Mouse (Mus musculus): ENCODE data around the gene Gm20390. TPM values are rescaled to one million over a fixed set of nuclear protein-coding genes. Genes with fewer than 3 reads are reported as not detected.

The Gm20390 gene
- polyA plus RNA-seq, 1 experiment: 13.0 TPM

DNA sequence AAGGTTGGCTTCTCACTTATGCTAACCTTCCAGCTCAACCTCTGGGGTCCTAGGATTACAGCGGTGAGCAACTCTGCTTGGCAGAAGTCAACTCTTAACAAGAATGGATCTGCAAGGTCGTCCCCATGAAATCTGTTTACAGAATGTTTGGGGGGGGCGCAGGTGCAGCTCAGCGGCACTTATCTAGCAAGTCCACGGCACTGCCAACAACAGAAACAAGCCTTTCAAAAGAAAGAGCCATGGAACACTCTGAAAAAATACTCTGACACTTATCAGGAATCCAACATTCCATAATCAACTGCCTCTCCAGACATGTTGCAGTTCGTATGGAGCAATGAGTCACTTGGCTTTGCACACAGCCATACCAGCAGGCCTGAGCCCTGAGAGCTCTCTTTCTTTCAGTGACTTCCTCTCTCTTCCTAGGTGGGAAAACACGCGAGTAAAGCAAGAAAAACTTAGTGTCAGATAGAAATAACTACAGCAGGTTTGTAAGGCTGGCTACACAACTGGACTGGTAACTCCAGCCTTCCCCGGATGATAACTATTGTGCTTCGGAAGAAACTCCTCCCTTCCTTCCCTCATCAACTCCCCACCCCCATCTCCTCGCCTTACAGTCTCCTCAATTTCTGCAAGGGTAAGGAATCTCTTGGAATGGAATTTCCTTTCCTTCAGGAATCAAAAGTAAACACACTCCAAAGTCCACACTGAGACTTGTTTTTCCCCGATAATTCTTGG lies 20.4 kb upstream of the Gm20390 start:
- Histone ChIP-seq H3K36me3 (ENCODE audit: control insufficient read depth) (no peaks in the 10 kb centered on the region), H3K4me1 (ENCODE audit: control insufficient read depth) (peaks cover 6% of the 10 kb centered on the region), H3K27me3 (ENCODE audit: control insufficient read depth) (no peaks in the 10 kb centered on the region), H3K4me3 (replicated peaks) (no peak overlapping the region), H3K9me3 (ENCODE audit: control insufficient read depth, low read length) (no peaks in the 10 kb centered on the region)
- TF ChIP-seq GATA1 (IDR thresholded peaks at IDR 0.05; ENCODE audit: low read length) (no peak), TAL1 (IDR thresholded peaks at IDR 0.05; ENCODE audit: low read length) (no peak)

DNA sequence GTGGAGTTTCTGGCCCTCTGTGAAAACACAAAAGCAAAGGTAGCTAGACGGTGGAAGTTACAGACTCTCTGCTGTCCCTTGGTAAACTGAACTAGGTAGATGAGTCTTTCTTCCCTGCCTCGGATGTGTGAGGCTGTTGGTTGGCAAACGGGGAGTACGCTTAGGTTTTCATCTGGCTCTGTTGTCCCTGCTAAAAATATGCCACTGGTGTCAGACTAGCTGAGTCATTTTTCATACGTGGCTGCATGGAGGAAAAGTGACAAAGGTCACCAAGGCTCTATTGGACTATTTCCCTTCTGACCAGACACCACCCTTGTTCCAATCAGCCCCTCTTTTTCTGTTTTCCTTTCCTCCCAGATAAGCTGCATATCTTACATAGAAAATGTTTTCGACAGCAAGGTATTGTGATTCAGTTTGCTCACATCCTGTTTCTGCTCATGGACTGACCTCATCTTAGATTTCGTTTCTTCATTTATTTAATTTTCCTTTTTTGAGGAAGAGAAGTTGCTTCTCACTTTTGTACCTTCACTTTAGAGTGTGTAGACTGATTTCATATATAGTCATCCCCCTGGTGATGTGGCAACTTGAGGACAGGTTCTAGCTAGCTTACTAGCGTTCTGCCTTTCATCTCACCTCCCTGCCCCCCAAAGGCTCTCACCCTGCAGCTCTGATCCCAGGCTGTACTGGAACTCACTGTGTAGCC lies 19.7 kb upstream of the Gm20390 start:
- Histone ChIP-seq H3K9me3 (ENCODE audit: control insufficient read depth, low read length) (no peaks in the 10 kb centered on the region), H3K4me3 (replicated peaks) (no peak overlapping the region), H3K27me3 (ENCODE audit: control insufficient read depth) (no peaks in the 10 kb centered on the region), H3K4me1 (ENCODE audit: control insufficient read depth) (peaks cover 6% of the 10 kb centered on the region), H3K36me3 (ENCODE audit: control insufficient read depth) (no peaks in the 10 kb centered on the region)
- TF ChIP-seq GATA1 (IDR thresholded peaks at IDR 0.05; ENCODE audit: low read length) (no peak), TAL1 (IDR thresholded peaks at IDR 0.05; ENCODE audit: low read length) (no peak)

DNA sequence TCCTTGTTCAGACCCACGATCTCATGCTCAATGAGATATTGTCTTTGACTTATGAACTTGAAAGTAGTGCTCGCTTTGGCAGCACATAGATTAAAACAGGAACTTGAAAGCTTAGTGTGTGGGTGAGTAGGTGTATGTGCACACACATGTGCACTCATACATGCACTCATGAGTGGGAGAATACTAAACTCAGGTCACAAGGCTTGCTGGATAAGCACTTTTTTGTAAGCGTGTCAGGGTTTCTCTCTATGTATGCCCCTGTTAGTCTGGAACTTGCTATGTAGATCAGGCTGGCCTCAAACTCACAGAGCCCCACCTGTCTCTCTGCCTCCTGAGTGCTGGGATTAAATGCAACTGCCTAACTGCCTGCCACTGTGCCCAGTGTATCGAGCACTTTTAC lies 18.9 kb upstream of the Gm20390 start:
- Histone ChIP-seq H3K4me1 (ENCODE audit: control insufficient read depth) (peaks cover 6% of the 10 kb centered on the region), H3K4me3 (replicated peaks) (no peak overlapping the region), H3K27me3 (ENCODE audit: control insufficient read depth) (no peaks in the 10 kb centered on the region), H3K9me3 (ENCODE audit: control insufficient read depth, low read length) (no peaks in the 10 kb centered on the region), H3K36me3 (ENCODE audit: control insufficient read depth) (no peaks in the 10 kb centered on the region)
- TF ChIP-seq GATA1 (IDR thresholded peaks at IDR 0.05; ENCODE audit: low read length) (no peak), TAL1 (IDR thresholded peaks at IDR 0.05; ENCODE audit: low read length) (no peak)

DNA sequence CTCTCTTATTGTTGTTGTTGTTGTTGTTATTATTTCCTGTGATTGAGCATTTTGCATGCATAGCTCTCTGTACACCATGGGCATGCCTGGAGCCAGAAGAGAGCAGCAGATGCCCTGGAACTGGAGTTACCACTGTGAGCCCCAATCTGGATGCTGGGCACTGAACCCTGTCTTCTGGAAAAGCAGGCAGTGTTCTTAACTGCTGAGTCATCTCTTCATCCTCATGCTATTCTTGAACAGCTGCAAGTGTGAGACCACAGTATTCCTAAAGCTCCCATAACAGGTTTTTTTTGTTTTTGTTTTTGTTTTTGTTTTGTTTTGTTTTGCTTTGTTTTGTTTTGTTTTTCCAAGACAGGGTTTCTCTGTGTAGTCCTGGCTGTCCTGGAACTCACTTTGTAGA lies 18.2 kb upstream of the Gm20390 start:
- Histone ChIP-seq H3K4me1 (ENCODE audit: control insufficient read depth) (peaks cover 6% of the 10 kb centered on the region), H3K4me3 (replicated peaks) (no peak overlapping the region), H3K27me3 (ENCODE audit: control insufficient read depth) (no peaks in the 10 kb centered on the region), H3K9me3 (ENCODE audit: control insufficient read depth, low read length) (no peaks in the 10 kb centered on the region), H3K36me3 (ENCODE audit: control insufficient read depth) (no peaks in the 10 kb centered on the region)
- no peak for TF ChIP-seq GATA1 (IDR thresholded peaks at IDR 0.05; ENCODE audit: low read length)
- TF ChIP-seq TAL1 (IDR thresholded peaks at IDR 0.05; ENCODE audit: low read length): no peak

DNA sequence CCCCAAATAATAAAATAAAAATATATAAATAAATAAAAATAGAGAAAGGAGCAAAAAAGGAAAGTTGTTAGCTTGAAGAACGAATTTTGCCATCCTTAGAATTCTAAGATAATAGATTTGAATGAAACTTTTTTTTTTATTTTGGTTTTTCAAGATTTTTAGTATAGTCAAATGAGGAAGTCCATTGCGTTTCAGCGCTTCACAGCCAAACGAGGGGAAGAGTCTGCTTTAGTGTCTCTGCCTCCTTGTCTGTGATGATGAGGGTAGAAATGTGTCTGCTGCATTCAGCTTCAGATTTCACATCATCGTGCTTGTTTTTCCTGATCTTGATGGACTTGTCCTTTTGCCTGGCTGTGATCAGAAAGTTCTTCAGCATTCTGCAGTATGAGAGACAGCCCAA lies 17.2 kb upstream of the Gm20390 start:
- H3K4me3 ChIP-seq (replicated peaks): no peak overlapping the region

DNA sequence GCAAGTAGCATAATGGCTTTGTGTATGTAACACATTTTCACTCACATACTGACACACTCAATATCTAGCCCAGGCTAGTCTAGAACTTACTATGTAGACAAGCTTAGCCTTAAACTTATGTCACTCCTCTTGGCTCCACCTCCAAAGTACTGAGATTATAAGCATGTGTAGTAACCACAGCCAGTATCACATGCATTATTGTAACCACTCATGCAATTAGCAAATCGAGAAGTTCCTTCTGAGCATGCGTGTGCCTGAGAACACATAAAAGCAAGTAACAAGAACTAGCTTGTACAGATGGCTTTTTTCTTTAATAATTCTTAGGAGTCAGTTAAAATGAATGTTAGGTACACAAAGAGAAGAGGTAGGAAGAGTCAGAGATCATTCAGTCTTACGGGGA lies 16.5 kb upstream of the Gm20390 start:
- TF ChIP-seq GATA1 (IDR thresholded peaks at IDR 0.05; ENCODE audit: low read length) (no peak), TAL1 (IDR thresholded peaks at IDR 0.05; ENCODE audit: low read length) (no peak)
- Histone ChIP-seq H3K9me3 (ENCODE audit: control insufficient read depth, low read length) (no peaks in the 10 kb centered on the region), H3K4me1 (ENCODE audit: control insufficient read depth) (peaks cover 6% of the 10 kb centered on the region), H3K4me3 (replicated peaks) (no peak overlapping the region), H3K27me3 (ENCODE audit: control insufficient read depth) (no peaks in the 10 kb centered on the region), H3K36me3 (ENCODE audit: control insufficient read depth) (no peaks in the 10 kb centered on the region)

More for the DNA sequence above, 17.2 kb upstream of the Gm20390 start:
- peaks cover 6% of the 10 kb centered on the region for H3K4me1 ChIP-seq (ENCODE audit: control insufficient read depth)
- H3K36me3 ChIP-seq (ENCODE audit: control insufficient read depth): no peaks in the 10 kb centered on the region
- TF ChIP-seq GATA1 (IDR thresholded peaks at IDR 0.05; ENCODE audit: low read length): no peak
- no peak for TF ChIP-seq TAL1 (IDR thresholded peaks at IDR 0.05; ENCODE audit: low read length)
- H3K9me3 ChIP-seq (ENCODE audit: control insufficient read depth, low read length): no peaks in the 10 kb centered on the region
- no peaks in the 10 kb centered on the region for H3K27me3 ChIP-seq (ENCODE audit: control insufficient read depth)

DNA sequence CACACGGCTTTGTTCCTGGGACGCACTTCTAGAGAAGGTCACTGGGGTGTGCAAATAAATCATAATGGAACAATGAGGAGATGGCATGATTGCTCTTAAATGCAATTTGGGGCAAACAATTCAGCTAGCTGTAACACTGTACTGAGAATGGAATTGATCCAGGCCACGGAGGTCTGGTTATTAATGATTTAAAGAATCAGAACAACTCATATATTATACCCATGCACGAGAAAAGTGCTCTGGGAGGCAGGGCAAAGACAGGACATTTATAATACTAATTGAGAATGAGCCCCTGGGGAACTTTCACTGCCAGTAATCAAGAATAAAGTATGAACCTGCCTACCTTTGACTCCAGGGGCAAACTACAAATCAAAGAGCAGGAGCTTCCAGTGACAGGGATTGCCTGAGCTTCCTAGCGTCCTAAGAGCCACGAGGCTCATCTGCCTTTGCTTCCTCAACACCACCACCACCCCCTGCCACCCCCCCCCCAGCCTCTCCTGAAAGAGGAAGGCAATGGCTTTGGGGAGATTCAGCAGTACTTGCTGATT lies 11.5 kb upstream of the Gm20390 start:
- Histone ChIP-seq H3K4me1 (ENCODE audit: control insufficient read depth) (no peaks in the 10 kb centered on the region), H3K4me3 (replicated peaks) (no peak overlapping the region), H3K27me3 (ENCODE audit: control insufficient read depth) (no peaks in the 10 kb centered on the region), H3K9me3 (ENCODE audit: control insufficient read depth, low read length) (no peaks in the 10 kb centered on the region), H3K36me3 (ENCODE audit: control insufficient read depth) (no peaks in the 10 kb centered on the region)
- TF ChIP-seq TAL1 (IDR thresholded peaks at IDR 0.05; ENCODE audit: low read length) (no peak), GATA1 (IDR thresholded peaks at IDR 0.05; ENCODE audit: low read length) (no peak)

DNA sequence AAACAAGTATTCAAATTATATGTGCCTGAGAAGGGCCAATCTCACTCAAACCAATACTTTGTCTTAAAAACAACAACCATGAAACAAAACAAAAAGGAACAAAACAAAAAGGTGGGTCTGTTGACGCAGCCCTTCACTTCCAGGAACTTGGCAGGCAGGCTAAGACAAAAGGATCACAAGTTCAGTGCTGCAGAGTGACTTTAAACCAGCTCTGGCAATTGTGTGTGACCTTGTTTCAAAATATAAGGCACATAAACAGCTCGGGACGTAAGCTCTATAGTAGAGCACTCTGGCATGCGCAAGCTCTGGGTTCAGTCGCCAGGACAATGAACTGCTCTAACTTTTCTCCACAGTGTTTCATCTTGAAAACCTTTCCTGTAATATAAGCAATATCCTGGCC lies 4.9 kb upstream of the Gm20390 start:
- Histone ChIP-seq H3K4me1 (ENCODE audit: control insufficient read depth) (peaks cover 10% of the 10 kb centered on the region), H3K9me3 (ENCODE audit: control insufficient read depth, low read length) (no peaks in the 10 kb centered on the region), H3K4me3 (replicated peaks) (no peak overlapping the region), H3K27me3 (ENCODE audit: control insufficient read depth) (no peaks in the 10 kb centered on the region), H3K36me3 (ENCODE audit: control insufficient read depth) (no peaks in the 10 kb centered on the region)
- TF ChIP-seq GATA1 (IDR thresholded peaks at IDR 0.05; ENCODE audit: low read length) (no peak), TAL1 (IDR thresholded peaks at IDR 0.05; ENCODE audit: low read length) (no peak)

DNA sequence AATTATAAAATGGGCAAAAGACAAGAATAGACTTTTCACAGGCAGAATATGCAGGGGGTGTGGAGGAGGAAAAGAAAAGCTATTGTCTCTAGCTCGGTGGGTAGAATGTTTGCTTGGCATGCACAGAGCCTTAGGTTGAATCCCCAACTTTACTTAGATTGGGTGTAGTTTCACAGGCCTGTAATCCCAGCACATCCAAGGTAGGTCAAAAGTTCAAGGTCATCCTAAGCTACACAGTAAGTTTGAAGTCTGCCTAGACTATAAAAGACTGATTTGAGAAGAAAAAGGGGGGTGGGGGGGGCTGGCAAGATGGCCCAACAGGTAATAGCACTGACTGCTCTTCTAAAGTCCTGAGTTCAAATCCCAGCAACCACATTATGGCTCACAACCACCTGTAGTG lies 1.7 kb upstream of the Gm20390 start:
- TF ChIP-seq GATA1 (IDR thresholded peaks at IDR 0.05; ENCODE audit: low read length): no peak
- TF ChIP-seq TAL1 (IDR thresholded peaks at IDR 0.05; ENCODE audit: low read length): no peak
- Histone ChIP-seq H3K4me3 (replicated peaks) (no peak overlapping the region), H3K36me3 (ENCODE audit: control insufficient read depth) (peaks cover 13% of the 10 kb centered on the region), H3K27me3 (ENCODE audit: control insufficient read depth) (no peaks in the 10 kb centered on the region), H3K4me1 (ENCODE audit: control insufficient read depth) (peaks cover 34% of the 10 kb centered on the region), H3K9me3 (ENCODE audit: control insufficient read depth, low read length) (no peaks in the 10 kb centered on the region)

Data from erythroblast, embryonic 14.5 days (primary cell).